Mouse (Mus musculus): ENCODE measurements at regions not wholly inside any gene's neighbourhood (a gene's known extent, or its start where the extent isn't known, plus 50 kb on each side); places are given as distances from the start of the nearest gene placed in this dataset.

DNA sequence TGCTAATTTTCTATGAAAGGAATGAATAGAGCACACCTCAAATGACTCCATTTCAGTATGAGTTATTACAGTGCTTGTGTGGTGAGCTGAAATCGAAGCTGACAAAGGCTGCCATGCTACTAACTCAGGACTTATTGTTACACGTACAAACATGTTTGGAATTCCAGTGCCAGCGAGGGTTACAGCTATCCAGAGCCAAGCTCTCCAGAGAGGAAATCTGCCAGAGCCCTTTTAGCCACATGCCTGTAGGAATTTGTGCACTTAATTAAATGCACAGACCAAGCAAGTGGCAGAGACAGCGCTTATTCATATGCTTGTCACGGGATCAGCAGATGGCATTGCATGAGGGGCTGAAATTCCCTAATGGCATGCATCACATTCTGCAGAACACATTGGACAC is 386.4 kb upstream of the Sash1 start:
- TF ChIP-seq CTCF (IDR thresholded peaks at IDR 0.05; ENCODE audit: insufficient read depth, low read depth, low read length) = no peak
- TF ChIP-seq POLR2A (IDR thresholded peaks at IDR 0.05; ENCODE audit: insufficient read depth, low read depth, low read length) = no peak

Measured in olfactory bulb, adult 2 months (tissue).